Mouse (Mus musculus): ENCODE measurements around the gene Meis1. TPM values are rescaled to one million over a fixed set of nuclear protein-coding genes. Genes with fewer than 3 reads are reported as not detected.
A peak's percentile ranks its signal among the peaks of the same experiment; 100 is the strongest.

The Meis1 gene
- total and polyA plus RNA-seq, 3 experiments = 8.2 to 16.5 TPM; not detected in 1

GRCm38 (mm10) chr11:19020371-19020824 lies 1.6 kb upstream of the Meis1 start (continued):
- TF ChIP-seq ZNF384 (IDR thresholded peaks at IDR 0.05; ENCODE audit: low read depth, low read length) (no peak; the same call in 1 of the 2 replicates), POLR2AphosphoS5 (IDR thresholded peaks at IDR 0.05; ENCODE audit: borderline replicate concordance, low read depth, low read length) (no peak), SMC3 (IDR thresholded peaks at IDR 0.05; ENCODE audit: low read depth, low read length) (peak; percentile 37), EP300 (IDR thresholded peaks at IDR 0.05; ENCODE audit: low read depth in 1 of 2, low read length in 2 of 2) (peak in 1 of 2 experiments; percentile 57; a peak in 2 of 4 replicates), MEF2A (IDR thresholded peaks at IDR 0.05; ENCODE audit: extremely low read depth, insufficient replicate concordance, low read depth, low read length, poor library complexity, severe bottlenecking) (no peak), POLR2A (IDR thresholded peaks at IDR 0.05; ENCODE audit: control insufficient read depth in 1 of 2, insufficient read depth in 1 of 2, low read depth in 1 of 2, low read length in 2 of 2, poor library complexity in 1 of 2) (0 out of 4 replicates have a peak, but pooled peaks of 1 of the 2 experiments have one; percentile 43), JUND (IDR thresholded peaks at IDR 0.05; ENCODE audit: low read depth, low read length) (no peak), CTCF (IDR thresholded peaks at IDR 0.05 in 2 of 3, conservative IDR thresholded peaks at IDR 0.05 in 1 of 3; ENCODE audit: control insufficient read depth in 1 of 3, insufficient read depth in 1 of 3, low read depth in 2 of 3, low read length in 3 of 3, poor library complexity in 1 of 3, severe bottlenecking in 1 of 3) (no peak), ZMIZ1 (IDR thresholded peaks at IDR 0.05; ENCODE audit: low read depth, low read length) (no peak)

GRCm38 (mm10) chr11:19019204-19020171 lies 703 bp upstream of the Meis1 start:
- peak; percentile 82 for DNase-seq (ENCODE audit: low read depth, low spot score)
- Histone ChIP-seq H3K79me2 (ENCODE audit: control insufficient read depth, insufficient read depth, low read length, poor library complexity) (peaks cover 18% of the 10 kb centered on the region), H3K4me3 (ENCODE audit: control insufficient read depth in 1 of 2, insufficient read depth in 1 of 2, low read depth in 2 of 2, low read length in 2 of 2) (peak overlapping the region; percentile 68 to 83), H3K27me3 (ENCODE audit: control insufficient read depth in 1 of 2, insufficient read depth in 2 of 2, low read length in 2 of 2) (no peaks in the 10 kb centered on the region), H3K9me3 (replicated peaks; ENCODE audit: insufficient read depth, low read length) (no peaks in the 10 kb centered on the region), H3K9ac (ENCODE audit: control insufficient read depth, low read depth, low read length, poor library complexity, severe bottlenecking) (peak overlapping the region; percentile 81), H3K27ac (ENCODE audit: control insufficient read depth, low read depth, low read length) (peak overlapping the region; percentile 87), H3K36me3 (ENCODE audit: control insufficient read depth in 1 of 2, insufficient read depth in 2 of 2, low read length in 2 of 2) (peaks cover 0 to 13% of the 10 kb centered on the region in 2 experiments; a peak in 2 of 4 replicates), H3K4me1 (ENCODE audit: control insufficient read depth in 1 of 2, insufficient read depth in 2 of 2, low read length in 2 of 2) (no peaks in the 10 kb centered on the region; a peak in 3 of 4 replicates)
- TF ChIP-seq TAL1 (IDR thresholded peaks at IDR 0.05; ENCODE audit: low read length) = no peak
- TF ChIP-seq MEF2A (IDR thresholded peaks at IDR 0.05; ENCODE audit: extremely low read depth, insufficient replicate concordance, low read depth, low read length, poor library complexity, severe bottlenecking) = no peak
- TF ChIP-seq NRF1 (IDR thresholded peaks at IDR 0.05; ENCODE audit: insufficient read depth, low read depth, low read length, poor library complexity, severe bottlenecking) = no peak
- no peak; the same call in 1 of the 2 replicates for TF ChIP-seq ETS1 (IDR thresholded peaks at IDR 0.05; ENCODE audit: low read depth, low read length)
- no peak for TF ChIP-seq POLR2AphosphoS2 (IDR thresholded peaks at IDR 0.05; ENCODE audit: low read length)
- no peak for TF ChIP-seq NELFE (IDR thresholded peaks at IDR 0.05; ENCODE audit: low read depth, low read length)
- peak; percentile 23; the same call in 1 of the 2 replicates for TF ChIP-seq ZNF384 (IDR thresholded peaks at IDR 0.05; ENCODE audit: low read depth, low read length)
- no peak for TF ChIP-seq ZKSCAN1 (IDR thresholded peaks at IDR 0.05; ENCODE audit: low read depth, low read length)
- TF ChIP-seq CHD2 (IDR thresholded peaks at IDR 0.05; ENCODE audit: low read length) = no peak
- TF ChIP-seq USF2 (IDR thresholded peaks at IDR 0.05; ENCODE audit: borderline replicate concordance in 1 of 2, insufficient read depth in 1 of 2, low read depth in 1 of 2, low read length in 2 of 2) = no peak
- TF ChIP-seq SMC3 (IDR thresholded peaks at IDR 0.05; ENCODE audit: low read depth, low read length) = 0 out of 2 replicates have a peak, but pooled peaks have one; percentile 1
- TF ChIP-seq MYC (IDR thresholded peaks at IDR 0.05; ENCODE audit: low read depth, low read length) = no peak
- no peak for TF ChIP-seq GATA1 (IDR thresholded peaks at IDR 0.05; ENCODE audit: low read depth, low read length)
- TF ChIP-seq UBTF (IDR thresholded peaks at IDR 0.05; ENCODE audit: borderline replicate concordance, insufficient read depth, low read depth, low read length) = peak; percentile 56; the same call in 1 of the 2 replicates
- no peak for TF ChIP-seq CHD1 (IDR thresholded peaks at IDR 0.05; ENCODE audit: low read depth, low read length)
- no peak for TF ChIP-seq POLR2AphosphoS5 (IDR thresholded peaks at IDR 0.05; ENCODE audit: borderline replicate concordance, low read depth, low read length)
- TF ChIP-seq TBP (IDR thresholded peaks at IDR 0.05; ENCODE audit: low read depth, low read length) = no peak
- TF ChIP-seq MAFK (IDR thresholded peaks at IDR 0.05; ENCODE audit: borderline replicate concordance, low read depth, low read length) = no peak
- no peak for TF ChIP-seq JUND (IDR thresholded peaks at IDR 0.05; ENCODE audit: low read depth, low read length)
- no peak; the same call in none of the 2 replicates for TF ChIP-seq MAZ (IDR thresholded peaks at IDR 0.05; ENCODE audit: low read depth, low read length)
- no peak for TF ChIP-seq POLR2A (IDR thresholded peaks at IDR 0.05; ENCODE audit: control insufficient read depth in 1 of 2, insufficient read depth in 1 of 2, low read depth in 1 of 2, low read length in 2 of 2, poor library complexity in 1 of 2)
- TF ChIP-seq EP300 (IDR thresholded peaks at IDR 0.05; ENCODE audit: low read depth in 1 of 2, low read length in 2 of 2) = 0 out of 4 replicates have a peak, but pooled peaks of 1 of the 2 experiments have one; percentile 7
- no peak for TF ChIP-seq RCOR1 (IDR thresholded peaks at IDR 0.05; ENCODE audit: low read depth, low read length)
- TF ChIP-seq MYB (IDR thresholded peaks at IDR 0.05; ENCODE audit: low read depth, low read length) = no peak
- no peak for TF ChIP-seq CTCF (IDR thresholded peaks at IDR 0.05 in 2 of 3, conservative IDR thresholded peaks at IDR 0.05 in 1 of 3; ENCODE audit: control insufficient read depth in 1 of 3, insufficient read depth in 1 of 3, low read depth in 2 of 3, low read length in 3 of 3, poor library complexity in 1 of 3, severe bottlenecking in 1 of 3)
- TF ChIP-seq TCF12 (IDR thresholded peaks at IDR 0.05; ENCODE audit: low read depth, low read length) = no peak
- no peak for TF ChIP-seq ZMIZ1 (IDR thresholded peaks at IDR 0.05; ENCODE audit: low read depth, low read length)
- no peak for TF ChIP-seq ZC3H11A (IDR thresholded peaks at IDR 0.05; ENCODE audit: low read depth, low read length)
